Mouse (Mus musculus): ENCODE results near the gene Rab21. TPM values are rescaled to one million over a fixed set of nuclear protein-coding genes. Genes with fewer than 3 reads are reported as not detected.

Gene Rab21
- polyA plus RNA-seq, 1 experiment = 40.8 TPM

DNA sequence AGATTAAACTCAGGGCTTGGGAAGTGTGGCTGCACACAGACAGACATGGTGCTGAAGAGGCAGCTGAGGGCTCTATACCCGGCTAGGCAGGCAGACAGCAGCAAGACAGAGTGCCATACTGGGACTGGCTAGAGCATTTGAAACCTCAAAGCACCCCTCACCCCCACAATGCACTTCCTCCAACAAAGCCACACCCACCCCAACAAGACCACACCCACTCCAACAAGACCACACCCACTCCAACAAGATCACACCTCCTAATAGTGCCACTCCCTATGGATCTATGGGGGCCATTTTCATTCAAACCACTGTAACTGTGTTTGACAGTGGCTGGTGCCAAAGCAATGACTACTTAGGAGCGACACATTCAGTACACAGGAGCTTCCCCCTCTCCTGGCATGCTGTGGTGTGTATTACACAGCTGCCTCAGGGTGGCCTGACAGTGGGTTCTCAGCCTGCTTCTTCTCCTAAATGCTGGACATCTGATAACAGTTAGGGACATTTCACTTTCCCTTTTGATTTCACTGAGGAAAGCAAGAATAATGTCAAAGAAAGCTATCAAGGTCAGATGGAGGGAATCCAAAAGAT lies 35.5 kb upstream of the Rab21 start:
- H3K27ac ChIP-seq (ENCODE audit: insufficient read depth, low read length) = no peak overlapping the region
- TF ChIP-seq CTCF (IDR thresholded peaks at IDR 0.05; ENCODE audit: extremely low read depth, insufficient read depth, low read length) = no peak
- no peak for TF ChIP-seq POLR2A (IDR thresholded peaks at IDR 0.05; ENCODE audit: extremely low read depth, insufficient read depth, low read length)
- no peak overlapping the region for H3K4me3 ChIP-seq (ENCODE audit: insufficient read depth, low read length)
- H3K4me1 ChIP-seq (ENCODE audit: control insufficient read depth, insufficient read depth, low read length) = no peaks in the 10 kb centered on the region; the same call in 1 of the 2 replicates

DNA sequence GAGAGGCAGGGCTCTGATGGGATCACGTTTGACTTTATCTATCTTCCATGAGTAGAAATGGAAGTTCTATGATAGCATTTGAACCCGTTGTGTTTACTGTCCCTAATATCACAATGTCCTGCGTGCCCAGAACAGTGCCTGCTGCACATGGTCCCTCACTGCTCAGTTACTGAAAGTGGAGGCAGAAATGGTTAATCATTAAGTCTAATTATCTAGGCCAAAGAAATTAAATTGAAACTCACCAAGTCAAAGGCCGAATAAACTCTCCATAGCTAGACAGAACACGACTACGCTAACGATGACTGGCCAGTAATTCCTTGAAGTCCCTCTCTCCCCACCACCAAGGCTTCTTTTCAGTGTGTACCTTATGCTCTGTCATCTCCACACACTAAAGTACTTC lies 34.1 kb upstream of the Rab21 start:
- no peak overlapping the region for H3K27ac ChIP-seq (ENCODE audit: insufficient read depth, low read length)
- TF ChIP-seq CTCF (IDR thresholded peaks at IDR 0.05; ENCODE audit: extremely low read depth, insufficient read depth, low read length) (no peak), POLR2A (IDR thresholded peaks at IDR 0.05; ENCODE audit: extremely low read depth, insufficient read depth, low read length) (no peak)
- no peaks in the 10 kb centered on the region; the same call in 1 of the 2 replicates for H3K4me1 ChIP-seq (ENCODE audit: control insufficient read depth, insufficient read depth, low read length)
- no peak overlapping the region for H3K4me3 ChIP-seq (ENCODE audit: insufficient read depth, low read length)

DNA sequence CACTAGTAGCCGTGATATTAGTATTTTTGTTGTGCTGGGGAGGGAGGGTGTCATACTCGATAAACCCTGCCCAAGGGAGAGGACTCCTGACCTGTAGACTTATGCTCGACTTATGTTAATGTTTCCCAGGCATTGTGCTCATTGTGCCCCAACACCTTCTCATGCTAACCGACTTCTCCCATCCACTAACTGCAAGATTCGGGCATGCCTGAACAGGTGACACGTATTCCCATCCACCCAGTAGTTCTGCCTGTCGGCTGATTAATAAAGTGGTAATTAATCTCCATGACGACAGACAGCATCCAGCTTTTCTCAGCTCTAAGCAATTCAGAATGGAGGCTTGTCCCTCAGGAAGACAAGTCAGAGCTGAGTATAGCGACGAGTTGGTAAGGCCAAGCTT lies 33.6 kb upstream of the Rab21 start:
- H3K4me1 ChIP-seq (ENCODE audit: control insufficient read depth, insufficient read depth, low read length) = no peaks in the 10 kb centered on the region; the same call in 1 of the 2 replicates
- no peak overlapping the region for H3K4me3 ChIP-seq (ENCODE audit: insufficient read depth, low read length)
- H3K27ac ChIP-seq (ENCODE audit: insufficient read depth, low read length) = no peak overlapping the region
- TF ChIP-seq CTCF (IDR thresholded peaks at IDR 0.05; ENCODE audit: extremely low read depth, insufficient read depth, low read length) (no peak), POLR2A (IDR thresholded peaks at IDR 0.05; ENCODE audit: extremely low read depth, insufficient read depth, low read length) (no peak)

DNA sequence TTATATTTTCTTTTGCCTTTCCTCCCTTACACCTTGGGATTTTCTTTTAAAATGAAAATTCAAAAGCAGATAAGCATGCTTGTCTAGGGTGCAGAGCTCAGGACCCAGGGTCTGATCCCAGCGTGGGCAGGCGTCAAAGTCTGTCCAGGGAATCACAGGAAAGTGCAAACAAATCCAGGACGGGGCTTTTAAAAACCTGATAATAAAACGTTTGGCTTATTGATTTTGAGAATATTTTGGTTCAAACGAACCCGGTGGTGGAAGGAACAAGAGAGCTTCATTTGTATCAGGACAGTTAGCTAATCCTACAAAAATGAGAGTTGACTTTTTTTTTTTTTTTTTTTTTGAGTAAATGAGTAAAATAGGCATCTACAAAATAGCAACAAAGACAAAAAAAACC lies 32.7 kb upstream of the Rab21 start:
- no peak overlapping the region for H3K4me3 ChIP-seq (ENCODE audit: insufficient read depth, low read length)
- no peaks in the 10 kb centered on the region; the same call in 1 of the 2 replicates for H3K4me1 ChIP-seq (ENCODE audit: control insufficient read depth, insufficient read depth, low read length)
- no peak overlapping the region for H3K27ac ChIP-seq (ENCODE audit: insufficient read depth, low read length)
- no peak for TF ChIP-seq POLR2A (IDR thresholded peaks at IDR 0.05; ENCODE audit: extremely low read depth, insufficient read depth, low read length)
- no peak for TF ChIP-seq CTCF (IDR thresholded peaks at IDR 0.05; ENCODE audit: extremely low read depth, insufficient read depth, low read length)

DNA sequence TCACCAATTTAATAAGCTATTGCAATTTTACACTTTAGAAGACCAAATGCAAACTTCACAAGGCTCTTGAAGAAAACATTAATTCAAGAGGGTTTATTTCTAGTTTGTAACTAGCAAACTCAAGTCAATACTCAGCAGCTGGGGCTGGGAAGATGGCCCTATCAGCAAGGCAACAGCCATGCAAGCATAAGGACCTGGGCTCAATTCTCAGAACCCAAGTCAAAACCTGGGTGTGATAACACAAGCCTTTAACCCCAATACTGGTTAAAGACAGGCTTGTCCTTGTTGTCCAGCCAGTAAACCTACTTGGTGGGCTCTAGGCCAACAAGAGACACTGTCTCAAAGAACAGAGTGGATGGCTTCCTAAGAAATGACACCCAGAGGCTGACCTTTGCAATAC lies 31.1 kb upstream of the Rab21 start:
- TF ChIP-seq CTCF (IDR thresholded peaks at IDR 0.05; ENCODE audit: extremely low read depth, insufficient read depth, low read length) (no peak), POLR2A (IDR thresholded peaks at IDR 0.05; ENCODE audit: extremely low read depth, insufficient read depth, low read length) (no peak)
- Histone ChIP-seq H3K4me3 (ENCODE audit: insufficient read depth, low read length) (no peak overlapping the region), H3K4me1 (ENCODE audit: control insufficient read depth, insufficient read depth, low read length) (no peaks in the 10 kb centered on the region; the same call in 1 of the 2 replicates), H3K27ac (ENCODE audit: insufficient read depth, low read length) (no peak overlapping the region)

DNA sequence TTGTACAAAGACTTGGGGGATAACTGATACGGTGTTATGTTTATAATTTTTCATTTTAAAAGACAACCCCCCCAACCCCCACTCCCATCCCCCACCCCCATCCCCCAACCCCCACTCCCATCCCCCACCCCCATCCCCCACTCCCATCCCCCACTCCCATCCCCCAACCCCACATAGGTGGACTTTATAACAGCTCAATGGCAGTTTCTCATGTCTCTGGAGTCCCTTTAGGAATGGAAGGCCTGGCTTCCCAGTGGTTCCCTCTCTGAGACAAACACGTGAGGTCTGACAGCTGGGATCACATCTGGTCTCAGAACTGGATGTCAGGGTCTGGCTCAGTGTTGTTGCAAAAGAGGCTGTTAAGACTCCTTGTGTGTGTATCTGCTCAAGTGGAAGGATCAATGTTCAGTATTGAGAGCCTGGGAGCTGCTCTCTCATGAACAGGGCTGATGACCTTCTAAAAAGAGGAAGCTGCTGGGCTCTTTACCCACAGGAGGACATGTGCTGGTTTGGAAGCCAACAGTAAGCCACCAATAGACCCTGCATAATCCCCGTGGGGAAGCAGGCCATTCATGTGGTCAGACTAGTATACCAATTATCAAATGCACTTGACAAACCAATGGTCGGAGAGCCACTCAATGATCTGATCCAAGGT lies 27.5 kb upstream of the Rab21 start:
- H3K4me1 ChIP-seq (ENCODE audit: control insufficient read depth, insufficient read depth, low read length) = no peaks in the 10 kb centered on the region
- H3K4me3 ChIP-seq (ENCODE audit: insufficient read depth, low read length) = no peak overlapping the region
- H3K27ac ChIP-seq (ENCODE audit: insufficient read depth, low read length) = no peak overlapping the region
- TF ChIP-seq CTCF (IDR thresholded peaks at IDR 0.05; ENCODE audit: extremely low read depth, insufficient read depth, low read length) = no peak
- TF ChIP-seq POLR2A (IDR thresholded peaks at IDR 0.05; ENCODE audit: extremely low read depth, insufficient read depth, low read length) = no peak

DNA sequence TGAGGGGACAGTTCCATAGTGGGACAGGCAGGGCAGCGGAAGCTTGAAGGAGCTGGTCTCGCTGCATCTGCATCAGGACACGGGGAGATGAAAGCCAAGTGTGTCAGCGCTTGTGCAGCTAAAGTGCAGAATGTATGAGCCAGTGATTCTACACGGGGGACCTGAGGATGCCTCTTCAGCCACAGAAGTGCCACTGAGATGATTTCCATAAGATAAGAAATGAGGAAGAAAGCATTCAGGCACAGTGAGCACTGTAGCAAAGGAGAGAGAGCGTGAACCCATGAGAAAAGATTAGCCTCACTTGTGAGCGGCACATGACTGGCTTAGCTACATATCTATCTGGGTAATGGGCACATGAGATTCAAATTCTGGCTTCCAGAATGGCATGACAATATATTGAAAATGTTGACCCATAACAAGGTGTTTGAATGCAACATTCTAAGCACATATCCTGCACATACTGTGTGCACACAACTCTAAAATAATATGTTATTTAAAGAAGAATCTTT lies 24.5 kb upstream of the Rab21 start:
- TF ChIP-seq CTCF (IDR thresholded peaks at IDR 0.05; ENCODE audit: extremely low read depth, insufficient read depth, low read length) (no peak), POLR2A (IDR thresholded peaks at IDR 0.05; ENCODE audit: extremely low read depth, insufficient read depth, low read length) (no peak)
- H3K4me3 ChIP-seq (ENCODE audit: insufficient read depth, low read length) = no peak overlapping the region

DNA sequence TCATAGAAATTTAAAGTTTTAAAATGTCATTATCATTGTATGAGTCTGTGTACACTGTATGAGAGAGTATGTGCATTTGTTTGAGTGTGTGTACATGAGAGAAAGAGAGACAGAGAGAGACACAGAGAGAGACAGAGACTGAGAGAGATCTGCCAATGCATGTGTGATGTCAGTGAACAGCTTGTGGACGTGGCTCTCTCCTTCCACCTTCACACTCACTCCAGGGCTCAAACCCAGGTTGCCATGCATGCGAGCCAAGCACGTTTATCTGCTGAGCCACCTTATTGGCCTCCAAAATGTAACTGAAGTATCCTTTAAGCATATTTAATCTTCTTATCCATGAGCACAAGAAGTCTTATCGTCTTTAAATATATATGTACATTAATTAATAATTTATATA lies 21.5 kb upstream of the Rab21 start:
- H3K27ac ChIP-seq (ENCODE audit: insufficient read depth, low read length) = no peak overlapping the region
- H3K4me3 ChIP-seq (ENCODE audit: insufficient read depth, low read length) = no peak overlapping the region
- H3K4me1 ChIP-seq (ENCODE audit: control insufficient read depth, insufficient read depth, low read length) = no peaks in the 10 kb centered on the region
- TF ChIP-seq CTCF (IDR thresholded peaks at IDR 0.05; ENCODE audit: extremely low read depth, insufficient read depth, low read length) (no peak), POLR2A (IDR thresholded peaks at IDR 0.05; ENCODE audit: extremely low read depth, insufficient read depth, low read length) (no peak)

More for the DNA sequence above, 24.5 kb upstream of the Rab21 start:
- Histone ChIP-seq H3K4me1 (ENCODE audit: control insufficient read depth, insufficient read depth, low read length) (no peaks in the 10 kb centered on the region), H3K27ac (ENCODE audit: insufficient read depth, low read length) (no peak overlapping the region)

GRCm38 (mm10) chr10:115333528-115333927 lies 18.1 kb upstream of the Rab21 start:
- no peak overlapping the region for H3K4me3 ChIP-seq (ENCODE audit: insufficient read depth, low read length)

GRCm38 (mm10) chr10:115332997-115333396 lies 17.6 kb upstream of the Rab21 start:
- Histone ChIP-seq H3K27ac (ENCODE audit: insufficient read depth, low read length) (no peak overlapping the region), H3K4me3 (ENCODE audit: insufficient read depth, low read length) (no peak overlapping the region), H3K4me1 (ENCODE audit: control insufficient read depth, insufficient read depth, low read length) (no peaks in the 10 kb centered on the region)
- TF ChIP-seq CTCF (IDR thresholded peaks at IDR 0.05; ENCODE audit: extremely low read depth, insufficient read depth, low read length) = no peak
- no peak for TF ChIP-seq POLR2A (IDR thresholded peaks at IDR 0.05; ENCODE audit: extremely low read depth, insufficient read depth, low read length)

More at GRCm38 (mm10) chr10:115333528-115333927, 18.1 kb upstream of the Rab21 start:
- no peak for TF ChIP-seq POLR2A (IDR thresholded peaks at IDR 0.05; ENCODE audit: extremely low read depth, insufficient read depth, low read length)
- no peak for TF ChIP-seq CTCF (IDR thresholded peaks at IDR 0.05; ENCODE audit: extremely low read depth, insufficient read depth, low read length)
- Histone ChIP-seq H3K27ac (ENCODE audit: insufficient read depth, low read length) (no peak overlapping the region), H3K4me1 (ENCODE audit: control insufficient read depth, insufficient read depth, low read length) (no peaks in the 10 kb centered on the region)

All from cortical plate, adult 2 months (tissue).